Mouse (Mus musculus): Measurements from ENCODE around the gene Isg20l2.

Gene Isg20l2

GRCm38 (mm10) chr3:87910573-87911141, 19.5 kb upstream of the Isg20l2 start:
- DNase-seq (ENCODE audit: inconsistent ontology term) = peak; percentile 100

DNA sequence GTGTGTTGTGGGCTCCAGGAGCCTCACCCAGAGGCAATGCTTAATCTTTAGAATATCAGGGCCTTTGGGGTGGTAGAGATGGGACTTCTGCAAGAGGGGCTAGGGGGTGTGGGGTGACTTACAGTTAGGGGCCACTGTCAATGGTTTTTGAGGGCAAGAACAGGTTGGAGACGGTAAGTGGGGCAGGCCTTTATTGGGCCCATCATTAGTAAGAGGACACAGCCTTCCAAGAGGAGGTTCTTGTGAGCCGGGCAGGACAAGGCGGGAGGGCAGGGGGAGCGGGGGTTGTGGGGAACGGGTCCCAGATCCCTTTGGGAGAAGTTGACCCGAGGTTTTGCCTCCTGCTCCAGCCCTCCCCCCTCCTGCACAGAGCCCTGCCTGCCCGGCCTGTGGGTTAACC, 16.6 kb upstream of the Isg20l2 start:
- DNase-seq (ENCODE audit: inconsistent ontology term) = no peak

- no peak for DNase-seq (ENCODE audit: inconsistent ontology term)
These were observed 16.2 kb upstream of the Isg20l2 start for GRCm38 (mm10) chr3:87913891-87914290.

- DNase-seq (ENCODE audit: inconsistent ontology term) = no peak
These were observed 13.1 kb upstream of the Isg20l2 start for GRCm38 (mm10) chr3:87916990-87917389.

- no peak for DNase-seq (ENCODE audit: inconsistent ontology term)
These were observed 11.6 kb upstream of the Isg20l2 start for GRCm38 (mm10) chr3:87918551-87918950.

GRCm38 (mm10) chr3:87919336-87920108, 10.6 kb upstream of the Isg20l2 start, which contains the start of gene Mrpl24:
Mrpl24 (plus strand) TSS chr3:87919506.
- DNase-seq (ENCODE audit: inconsistent ontology term) = peak; percentile 91

- no peak for DNase-seq (ENCODE audit: inconsistent ontology term)
These were observed 9.7 kb upstream of the Isg20l2 start for GRCm38 (mm10) chr3:87920270-87920943.

- DNase-seq (ENCODE audit: inconsistent ontology term) = no peak
These were observed 5.1 kb upstream of the Isg20l2 start for GRCm38 (mm10) chr3:87924996-87925395.

DNA sequence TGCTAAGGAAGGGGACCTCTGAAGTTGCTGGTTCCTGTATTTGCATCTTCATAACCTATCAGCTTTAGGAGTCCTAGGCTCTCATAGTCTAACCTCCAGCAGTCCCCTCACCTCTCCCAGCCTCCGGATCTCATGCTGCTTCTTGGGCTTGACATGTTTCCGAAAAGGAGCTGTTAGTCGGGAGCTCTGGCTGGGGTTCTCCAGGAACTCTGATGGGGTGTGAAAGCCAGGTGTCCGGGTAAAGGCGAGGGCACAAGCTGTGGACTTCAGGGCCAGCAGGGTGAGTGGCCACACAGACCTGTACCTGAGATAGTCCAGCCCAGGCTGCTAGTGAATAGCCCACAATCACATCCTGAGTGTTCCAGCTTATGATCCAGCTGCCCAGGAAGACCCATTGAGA, 2.7 kb upstream of the Isg20l2 start:
- no peak for DNase-seq (ENCODE audit: inconsistent ontology term)

DNA sequence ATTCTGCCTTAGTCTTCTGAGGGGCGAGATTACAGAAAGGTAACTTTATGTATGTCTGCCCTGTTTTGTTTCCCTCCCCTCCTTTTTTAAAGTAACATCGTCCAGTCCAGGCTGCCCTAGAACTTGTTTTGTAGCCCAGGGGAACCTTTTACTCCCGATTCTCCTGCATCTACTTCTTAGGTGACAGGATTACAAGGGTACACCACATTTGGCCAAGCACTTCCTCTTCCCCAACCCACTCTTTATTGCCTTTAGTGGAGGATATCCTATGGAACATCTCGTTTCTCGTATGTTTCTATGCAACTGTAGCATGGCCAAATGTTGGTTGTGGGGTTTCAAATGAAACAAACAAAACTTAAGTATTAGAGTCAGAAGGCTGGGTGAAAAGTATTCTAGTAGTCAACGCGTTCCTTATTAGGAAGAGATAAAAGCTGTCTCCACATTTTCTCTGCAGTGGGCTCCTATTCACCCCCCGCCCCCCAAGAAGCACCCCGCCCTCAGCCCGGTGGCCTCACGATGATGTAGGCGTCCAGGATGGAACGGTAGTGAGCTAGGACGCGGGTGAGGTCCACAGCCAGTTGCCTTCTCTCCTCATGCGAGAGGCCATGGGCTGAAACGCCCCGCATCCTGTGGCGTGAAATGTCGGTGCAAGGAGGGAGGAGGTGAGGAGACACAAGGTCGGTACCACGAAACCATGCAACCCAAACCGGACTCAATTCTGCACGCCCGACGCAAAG, 605 bp upstream of the Isg20l2 start:
- DNase-seq (ENCODE audit: inconsistent ontology term) = no peak

DNA sequence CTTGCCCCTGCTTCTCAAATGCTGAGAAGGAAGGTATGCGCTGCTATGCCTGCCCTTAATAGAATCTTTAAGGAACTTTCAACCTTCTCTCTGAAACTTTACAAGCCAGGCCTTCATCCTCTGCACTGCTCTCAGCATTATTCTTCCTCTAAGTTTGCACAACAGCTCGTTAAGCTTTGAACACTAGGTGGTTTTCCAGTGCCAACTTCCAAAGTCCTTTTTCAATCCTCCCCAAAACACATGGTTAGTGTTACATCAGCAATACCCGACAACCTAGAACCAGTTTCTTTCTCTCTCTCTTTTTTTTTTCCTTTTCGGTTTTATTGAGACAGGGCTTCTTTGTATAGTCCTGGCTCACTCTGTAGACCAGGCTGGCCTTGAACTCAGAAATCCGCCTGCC, 3.9 kb downstream of the Isg20l2 start:
- no peak for DNase-seq (ENCODE audit: inconsistent ontology term)

GRCm38 (mm10) chr3:87934501-87934900, 4.4 kb downstream of the Isg20l2 start:
- DNase-seq (ENCODE audit: inconsistent ontology term) = no peak

- DNase-seq (ENCODE audit: inconsistent ontology term) = no peak
These were observed 5.1 kb downstream of the Isg20l2 start for GRCm38 (mm10) chr3:87935201-87935600.

GRCm38 (mm10) chr3:87935776-87936175, 5.7 kb downstream of the Isg20l2 start:
- DNase-seq (ENCODE audit: inconsistent ontology term) = peak; percentile 80

DNA sequence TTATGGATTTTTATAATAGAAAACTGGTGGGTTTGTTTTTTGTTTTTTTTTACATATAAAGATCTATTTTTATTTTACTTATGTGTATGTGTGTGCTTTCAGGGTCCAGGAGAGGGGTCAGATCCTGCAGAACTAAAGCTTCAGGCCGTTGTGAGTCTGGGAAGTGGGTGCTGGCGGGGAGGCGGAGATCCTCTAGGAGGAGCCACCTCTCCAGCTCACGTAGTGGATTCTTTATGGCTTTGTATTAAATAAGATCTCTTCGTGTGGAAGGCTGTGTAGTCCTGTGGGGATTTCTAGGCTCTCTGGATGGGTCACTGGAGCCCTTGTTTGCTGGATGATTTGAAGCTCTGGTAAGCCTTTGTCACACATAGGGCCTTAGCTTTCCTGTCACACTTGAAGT, 10.5 kb downstream of the Isg20l2 start:
- DNase-seq (ENCODE audit: inconsistent ontology term) = no peak

DNA sequence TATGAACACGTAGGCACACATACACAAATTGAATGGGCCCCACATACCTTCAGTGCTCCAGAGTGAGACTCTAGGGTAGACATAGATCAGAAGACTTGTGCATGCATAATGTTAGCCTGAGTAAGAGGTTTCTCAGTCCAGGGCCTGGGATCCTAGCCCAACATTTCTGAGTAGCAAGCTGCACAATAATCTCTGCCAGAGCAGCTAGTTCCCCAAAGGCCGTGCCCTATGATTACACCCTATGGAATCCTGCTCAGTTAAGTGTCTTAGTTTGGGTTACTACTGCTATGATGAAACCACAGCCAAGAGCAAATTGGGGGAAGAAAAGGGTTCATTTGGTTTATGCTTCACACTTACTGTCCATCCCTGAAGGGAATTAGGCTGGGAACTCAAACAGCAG, 12.4 kb downstream of the Isg20l2 start:
- peak; percentile 68 for DNase-seq (ENCODE audit: inconsistent ontology term)

GRCm38 (mm10) chr3:87943586-87943985, 13.5 kb downstream of the Isg20l2 start:
- DNase-seq (ENCODE audit: inconsistent ontology term) = no peak

DNA sequence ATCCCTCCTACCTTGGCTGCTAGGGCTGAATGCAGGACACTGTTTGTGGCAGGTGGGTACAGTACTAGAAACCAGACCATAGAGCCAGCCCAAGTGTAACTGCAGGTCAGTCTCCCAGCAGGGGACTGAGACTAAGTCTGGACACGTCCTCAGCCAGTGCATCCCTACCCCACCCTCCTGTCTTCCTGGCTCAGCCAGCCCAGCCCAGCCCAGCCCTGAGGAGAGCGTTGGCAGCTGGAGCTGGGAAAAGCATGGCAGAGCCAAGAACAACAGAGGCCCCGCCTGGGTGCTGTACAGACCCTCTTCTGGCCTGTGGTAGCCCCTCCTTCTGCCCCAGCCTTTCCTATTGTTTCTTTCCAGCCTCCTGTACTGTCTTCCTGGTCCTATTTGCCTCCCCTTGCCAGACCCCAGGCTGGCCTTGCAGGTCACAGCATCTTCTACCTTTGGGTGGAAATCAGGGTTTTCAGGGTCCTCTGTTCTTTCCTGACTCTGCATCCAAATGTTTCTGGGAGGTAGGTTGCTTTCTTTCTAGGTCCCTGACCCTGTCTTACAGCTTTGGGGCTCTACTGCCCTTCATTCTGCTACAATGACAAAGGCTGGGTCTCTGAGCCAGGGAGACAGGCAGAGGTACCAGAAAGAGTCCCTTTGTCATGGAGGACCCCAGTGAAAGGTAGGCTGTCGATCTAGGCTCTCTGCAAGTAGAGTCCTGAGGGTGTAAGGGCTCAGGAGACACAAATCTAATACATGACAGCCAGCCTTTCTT, 14.9 kb downstream of the Isg20l2 start:
- peak; percentile 37 for DNase-seq (ENCODE audit: inconsistent ontology term)

- DNase-seq (ENCODE audit: inconsistent ontology term) = no peak
These were observed 15.8 kb downstream of the Isg20l2 start for GRCm38 (mm10) chr3:87945781-87946540.

DNA sequence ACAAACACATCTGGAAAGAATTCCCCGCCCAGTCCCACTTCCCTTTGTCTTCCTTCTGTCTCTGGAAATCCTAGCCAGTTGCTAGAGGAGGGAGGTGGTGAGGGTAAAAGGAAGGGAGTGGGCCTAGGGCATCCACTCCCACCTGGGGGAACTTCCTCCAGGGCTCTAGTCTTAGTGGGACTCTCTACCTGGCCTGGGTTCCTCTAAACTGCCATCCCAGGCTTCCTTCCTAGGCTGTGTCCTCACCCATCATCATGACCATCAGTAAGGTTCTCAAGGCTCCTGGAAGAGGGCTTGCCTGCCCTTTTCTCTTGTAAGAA, 16.4 kb downstream of the Isg20l2 start:
- DNase-seq (ENCODE audit: inconsistent ontology term) = no peak
